Mouse (Mus musculus) liver, embryonic 13.5 days (tissue): ENCODE measurements around the gene Galr2. TPM values are rescaled to one million over a fixed set of nuclear protein-coding genes. Genes with fewer than 3 reads are reported as not detected.

Experiments used
- ATAC-seq: fragments of 200-750 bp; cut with Nextera tagmentation; 2 replicates; pipeline ENCODE4 v1.8.0; 2017; ENCODE audit warnings: low read depth, mild to moderate bottlenecking, moderate number of reproducible peaks, moderate library complexity
- DNase-seq: peaks from one replicate; pipeline ENCODE4 v3.0.0; 2022
- H3K27ac ChIP-seq: fragments of 300-500 bp; sonication (generic); 2 replicates; pipeline ENCODE4 v1.5.1; 2015; ENCODE audit warnings: moderate library complexity, mild to moderate bottlenecking, inconsistent platforms
- H3K27me3 ChIP-seq: fragments of 300-500 bp; sonication (generic); 2 replicates; pipeline ENCODE4 v1.6.1; 2015; ENCODE audit warnings: mild to moderate bottlenecking, inconsistent platforms
- H3K36me3 ChIP-seq: fragments of 300-500 bp; sonication (generic); 2 replicates; pipeline ENCODE4 v1.6.1; 2015; ENCODE audit warnings: mild to moderate bottlenecking, inconsistent platforms
- H3K4me1 ChIP-seq: fragments of 300-500 bp; sonication (generic); replicated peaks from 2 replicates; pipeline ENCODE4 v1.6.1; 2015; ENCODE audit warnings: inconsistent platforms
- H3K4me2 ChIP-seq: fragments of 300-500 bp; sonication (generic); 2 replicates; pipeline ENCODE4 v1.6.1; 2015; ENCODE audit warnings: inconsistent platforms, mild to moderate bottlenecking, moderate library complexity
- H3K4me3 ChIP-seq: fragments of 300-500 bp; sonication (generic); replicated peaks from 2 replicates; pipeline ENCODE4 v1.5.1; 2015; ENCODE audit warnings: mild to moderate bottlenecking, inconsistent platforms
- H3K9ac ChIP-seq: fragments of 300-500 bp; sonication (generic); 2 replicates; pipeline ENCODE4 v1.6.1; 2015; ENCODE audit warnings: mild to moderate bottlenecking, inconsistent platforms
- H3K9me3 ChIP-seq: fragments of 300-500 bp; sonication (generic); replicated peaks from 2 replicates; pipeline ENCODE4 v1.6.1; 2016; ENCODE audit warnings: inconsistent platforms
- WGBS: fragments of 180-500 bp; shearing (Covaris S2); methylation state at CpG from one replicate; pipeline ENCODE4 v1.1.7; 2015; ENCODE audit not compliant: insufficient replicate concordance; 5-methylcytosine and 5-hydroxymethylcytosine counted together
- polyA plus RNA-seq: library from polyadenylated mRNA; unstranded; fragments of >200 nt; fragmentation: Nextera tagmentation; extraction: Ambion mirVana; gene quantifications from 2 replicates; pipeline ENCODE4 v1.2.1, GENCODE M21; 2015

Galr2 gene
- polyA plus RNA-seq = 0.07 TPM in 1 of 2 replicates, not detected in the other

DNA sequence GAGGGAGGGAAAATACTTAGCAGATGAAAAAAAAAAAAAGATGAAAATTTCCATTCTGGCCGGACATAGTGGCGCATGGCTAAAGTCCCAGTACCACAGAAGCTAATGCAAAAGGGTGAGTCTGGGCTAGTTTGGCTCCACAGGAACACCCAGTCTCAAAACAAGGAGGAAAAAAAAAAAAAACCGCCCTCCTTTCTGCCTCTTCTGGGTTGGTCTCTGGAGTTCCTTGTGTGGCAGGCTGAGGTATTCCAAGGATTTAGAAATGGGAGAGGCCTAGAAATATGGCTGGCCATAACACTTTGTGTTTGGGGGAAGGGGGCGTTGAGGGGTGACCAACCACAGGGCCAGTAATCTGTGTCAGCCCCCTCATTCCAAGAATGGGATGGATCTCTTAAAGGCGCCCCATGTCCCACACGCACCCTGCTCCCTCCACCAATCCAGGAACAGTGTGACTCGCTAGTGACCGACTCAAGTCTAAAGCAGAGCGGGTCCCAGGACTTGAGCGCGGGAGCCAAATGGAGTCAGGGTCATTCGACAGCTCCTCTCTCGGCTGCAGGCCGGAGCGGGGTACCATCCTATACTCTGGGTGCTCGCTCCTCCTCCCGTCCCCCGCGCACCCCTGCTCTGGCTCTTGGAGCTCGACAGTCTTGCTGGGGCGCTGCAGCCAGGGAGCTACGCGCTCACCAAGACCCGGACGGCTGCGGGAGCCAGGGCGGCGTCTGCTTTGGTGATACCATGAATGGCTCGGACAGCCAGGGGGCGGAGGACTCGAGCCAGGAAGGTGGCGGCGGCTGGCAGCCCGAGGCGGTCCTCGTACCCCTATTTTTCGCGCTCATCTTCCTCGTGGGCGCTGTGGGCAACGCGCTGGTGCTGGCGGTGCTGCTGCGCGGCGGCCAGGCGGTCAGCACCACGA, at the start of gene Galr2:
TSS of gene Galr2 (plus strand) at position 189 of the 913 bp plus-strand sequence.
- Histone ChIP-seq H3K9ac (no peak within 1 kb of the TSS), H3K4me1 (peaks cover 9% of the 10 kb centered on the region), H3K4me2 (peak within 1 kb of the TSS; percentile 43), H3K9me3 (0 out of 2 replicates have a peak, but pooled peaks cover 4% of the 10 kb centered on the region), H3K4me3 (peak within 1 kb of the TSS; percentile 38), H3K36me3 (no peaks in the 10 kb centered on the region), H3K27ac (no peak within 1 kb of the TSS), H3K27me3 (peaks cover 70% of the 10 kb centered on the region)
- 8% methylated on average over 48 of the region's 48 CpGs for WGBS
- DNase-seq = no peak
- no peak for ATAC-seq

DNA sequence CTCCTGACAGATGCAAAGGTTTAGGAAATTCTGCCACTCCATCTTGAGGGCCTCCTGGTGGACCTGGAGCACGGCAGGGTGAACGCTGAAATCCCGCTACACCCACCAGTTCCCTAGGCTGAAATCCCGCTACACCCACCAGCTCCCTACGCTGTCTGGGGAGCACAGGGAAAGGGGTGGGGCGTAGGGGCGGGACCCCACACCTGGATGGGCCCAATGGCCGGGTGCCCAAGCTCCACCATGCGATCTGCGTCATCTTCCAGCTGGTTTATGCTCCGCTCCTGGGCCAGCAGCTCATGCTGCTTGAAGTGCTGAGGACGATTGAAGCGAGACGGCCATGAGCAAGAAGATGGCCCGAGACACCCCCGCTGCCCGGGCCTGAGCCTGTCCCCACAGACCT, 48.3 kb upstream of the Galr2 start:
- Histone ChIP-seq H3K4me3 (no peak overlapping the region), H3K36me3 (no peaks in the 10 kb centered on the region), H3K4me2 (no peak overlapping the region), H3K4me1 (peaks cover 8% of the 10 kb centered on the region), H3K27me3 (peaks cover 50% of the 10 kb centered on the region), H3K27ac (no peak overlapping the region), H3K9me3 (no peaks in the 10 kb centered on the region), H3K9ac (no peak overlapping the region)
- WGBS = 41% methylated on average over 17 of the region's 17 CpGs
- no peak for DNase-seq
- ATAC-seq = no peak

DNA sequence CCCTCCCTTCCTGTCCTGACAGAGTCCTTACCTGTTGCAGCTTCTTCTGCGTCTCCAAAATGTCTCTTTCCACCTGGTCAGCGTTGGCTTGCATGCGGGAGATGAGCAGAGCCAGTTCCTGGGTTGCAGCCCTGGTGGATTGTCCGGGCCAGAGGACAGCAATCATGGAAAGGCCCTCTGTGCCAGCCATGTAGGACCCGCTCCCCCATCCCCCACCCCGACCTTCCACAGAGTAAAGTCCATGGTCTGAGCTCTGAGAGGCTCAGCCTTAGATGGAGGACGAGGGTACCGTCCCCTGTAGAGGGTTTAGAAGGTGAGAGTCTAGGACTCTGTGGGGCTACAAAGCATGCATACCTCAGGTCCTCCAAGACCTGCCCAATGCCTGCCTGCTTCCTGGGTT, 45.8 kb upstream of the Galr2 start:
- H3K9ac ChIP-seq = no peak overlapping the region
- 71% methylated on average over 8 of the region's 8 CpGs for WGBS
- peaks cover 64% of the 10 kb centered on the region for H3K27me3 ChIP-seq

DNA sequence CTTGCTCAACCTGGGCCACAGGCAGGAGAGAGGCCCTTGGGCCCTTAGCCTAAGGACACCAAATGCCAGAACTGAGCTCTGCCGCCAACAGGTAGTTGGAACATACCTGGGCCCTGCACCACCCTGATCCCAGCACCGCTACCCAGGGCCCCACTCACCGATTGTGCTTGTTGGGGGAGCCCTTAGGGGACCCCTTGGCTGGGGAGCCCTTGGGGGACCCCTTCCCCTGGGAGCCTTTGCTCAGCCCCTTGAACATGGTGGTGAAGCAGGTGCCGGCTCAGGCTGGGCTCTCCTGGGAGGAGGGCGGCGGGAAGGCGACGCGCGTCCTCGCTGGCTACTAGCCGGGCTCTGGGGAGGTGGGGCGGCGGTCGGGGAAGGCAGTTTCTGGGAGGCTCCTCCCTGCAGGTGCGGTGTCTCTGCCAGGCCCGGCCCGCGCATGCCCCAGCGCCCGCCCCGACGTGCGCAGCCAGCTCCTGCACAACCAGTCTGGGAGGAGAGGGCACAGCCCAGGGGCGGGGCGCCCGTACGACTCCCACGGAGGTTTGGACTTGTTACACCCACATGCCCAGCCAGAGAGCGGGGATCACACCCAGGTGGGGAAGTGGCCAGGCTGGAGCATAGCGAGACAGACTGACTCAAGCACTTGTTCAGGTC, 42.9 kb upstream of the Galr2 start, which contains the start of gene Evpl:
TSS of gene Evpl (minus strand) at position 336 of the 654 bp plus-strand sequence.
- Histone ChIP-seq H3K9me3 (no peaks in the 10 kb centered on the region), H3K27ac (no peak within 1 kb of the TSS), H3K9ac (no peak within 1 kb of the TSS), H3K4me2 (peak within 1 kb of the TSS; percentile 49), H3K36me3 (no peaks in the 10 kb centered on the region), H3K27me3 (peaks cover 53% of the 10 kb centered on the region), H3K4me1 (peaks cover 24% of the 10 kb centered on the region), H3K4me3 (peak within 1 kb of the TSS; percentile 25)
- WGBS = 22% methylated on average over 31 of the region's 31 CpGs
- DNase-seq (peak; percentile 26), ATAC-seq (peak; percentile 66)

More for the DNA sequence above, 45.8 kb upstream of the Galr2 start:
- DNase-seq (no peak), ATAC-seq (no peak)
- Histone ChIP-seq H3K4me2 (no peak overlapping the region), H3K4me1 (peaks cover 18% of the 10 kb centered on the region), H3K9me3 (no peaks in the 10 kb centered on the region), H3K4me3 (no peak overlapping the region), H3K36me3 (no peaks in the 10 kb centered on the region), H3K27ac (no peak overlapping the region)

DNA sequence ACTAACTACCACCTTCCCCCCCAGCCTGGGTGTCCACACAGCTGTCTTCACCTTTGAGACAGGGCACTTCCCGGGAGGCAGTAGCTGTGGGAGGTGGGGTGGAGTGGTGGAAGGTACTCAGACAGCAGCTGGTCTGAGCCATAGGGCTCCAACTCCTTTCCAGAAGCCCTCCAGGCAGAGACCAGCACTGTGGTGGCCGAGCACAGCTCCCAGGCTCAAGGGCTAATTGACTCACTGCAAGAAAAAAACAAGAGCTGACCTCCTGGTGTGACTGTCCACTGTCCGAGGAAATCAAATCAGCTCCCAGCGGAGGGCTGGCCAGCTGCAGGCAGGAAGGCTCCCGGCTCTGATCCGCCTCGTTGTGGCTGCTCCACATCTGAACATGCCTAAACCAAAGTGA, 40.9 kb upstream of the Galr2 start:
- WGBS = 62% methylated on average over 7 of the region's 7 CpGs
- no peak overlapping the region for H3K27ac ChIP-seq
- no peak overlapping the region for H3K9ac ChIP-seq
- H3K4me1 ChIP-seq = peaks cover 23% of the 10 kb centered on the region
- DNase-seq (no peak), ATAC-seq (no peak)
- H3K9me3 ChIP-seq = no peaks in the 10 kb centered on the region
- no peak overlapping the region for H3K4me2 ChIP-seq
- H3K36me3 ChIP-seq = peaks cover 17% of the 10 kb centered on the region
- H3K27me3 ChIP-seq = peaks cover 36% of the 10 kb centered on the region
- H3K4me3 ChIP-seq = no peak overlapping the region

DNA sequence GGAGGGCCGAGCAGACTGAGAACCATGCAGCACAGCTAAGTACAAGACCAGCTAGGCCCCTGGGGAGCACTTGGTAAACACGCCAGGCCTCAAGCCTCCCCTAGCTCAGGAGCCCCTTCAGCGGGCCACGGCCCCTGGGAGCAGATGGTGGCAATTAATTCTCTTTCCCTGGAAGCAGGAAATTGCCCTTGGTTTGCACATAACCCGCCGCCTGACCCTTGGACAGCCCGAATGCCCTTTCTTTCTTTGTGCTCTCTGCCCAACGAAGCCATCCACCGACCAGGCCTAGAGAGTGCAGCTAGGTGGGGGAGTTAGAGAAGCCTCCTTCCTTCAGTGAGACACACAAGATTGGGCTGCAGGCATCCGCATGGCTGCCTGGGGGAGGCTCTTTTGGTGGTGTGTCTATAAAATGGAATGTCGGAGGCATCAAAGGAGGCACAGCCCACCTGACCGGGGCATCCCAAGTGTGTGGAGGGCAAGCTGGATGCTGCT, 38.9 kb upstream of the Galr2 start:
- no peak for ATAC-seq

DNA sequence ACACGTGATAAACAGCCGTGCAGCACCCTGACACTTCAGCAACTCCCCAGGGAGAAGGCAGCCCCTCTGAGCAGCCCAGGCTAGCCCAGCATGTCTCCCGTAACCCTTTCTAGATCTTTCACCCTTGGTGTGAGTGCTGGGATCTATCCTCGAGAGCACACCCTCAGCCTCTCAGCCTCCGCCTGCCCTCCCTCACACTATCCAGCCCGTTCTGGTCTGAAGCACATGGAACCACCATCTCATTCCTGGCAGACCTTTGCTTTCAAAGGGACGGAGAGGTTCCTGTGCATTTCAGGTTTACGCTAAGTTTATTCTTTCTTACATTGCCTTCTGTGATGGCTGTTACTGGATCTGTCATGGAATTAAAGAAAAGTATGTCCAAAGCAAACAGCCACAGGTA, 36.2 kb upstream of the Galr2 start:
- Histone ChIP-seq H3K9me3 (no peaks in the 10 kb centered on the region), H3K4me3 (no peak overlapping the region), H3K27me3 (0 out of 2 replicates have a peak, but pooled peaks cover 4% of the 10 kb centered on the region), H3K9ac (no peak overlapping the region), H3K4me2 (no peak overlapping the region), H3K27ac (no peak overlapping the region), H3K4me1 (peaks cover 6% of the 10 kb centered on the region; the same call in 1 of the 2 replicates), H3K36me3 (peaks cover 65% of the 10 kb centered on the region)
- ATAC-seq (no peak), DNase-seq (no peak)
- WGBS = 85% methylated on average over 8 of the region's 8 CpGs

More for the DNA sequence above, 38.9 kb upstream of the Galr2 start:
- H3K27me3 ChIP-seq = peaks cover 27% of the 10 kb centered on the region
- H3K36me3 ChIP-seq = peaks cover 37% of the 10 kb centered on the region
- WGBS = 63% methylated on average over 12 of the region's 12 CpGs
- peaks cover 17% of the 10 kb centered on the region for H3K4me1 ChIP-seq
- DNase-seq = no peak
- H3K9me3 ChIP-seq = no peaks in the 10 kb centered on the region
- H3K9ac ChIP-seq = no peak overlapping the region
- H3K27ac ChIP-seq = no peak overlapping the region
- H3K4me2 ChIP-seq = no peak overlapping the region
- no peak overlapping the region for H3K4me3 ChIP-seq

DNA sequence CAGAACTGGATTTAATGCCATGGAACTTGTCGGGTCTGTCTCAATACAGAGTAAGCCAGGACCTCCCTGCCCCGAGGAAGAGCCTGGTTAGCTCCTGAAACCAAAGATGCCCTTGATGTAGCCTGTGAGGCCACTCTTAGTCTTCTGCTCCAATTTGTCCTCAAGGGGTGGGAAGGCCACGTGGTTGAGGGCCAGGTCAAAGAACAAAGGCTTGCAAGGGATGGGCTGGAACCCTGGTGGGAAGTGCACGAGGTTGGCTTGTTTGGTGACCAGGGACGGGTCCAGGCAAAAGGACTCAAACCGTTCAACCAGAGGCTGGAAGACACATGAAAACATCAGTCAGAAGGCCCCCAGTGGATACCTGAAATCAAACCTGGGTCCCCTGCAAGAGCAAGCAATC, 35.1 kb upstream of the Galr2 start:
- Histone ChIP-seq H3K27ac (no peak overlapping the region), H3K4me3 (no peak overlapping the region), H3K27me3 (no peaks in the 10 kb centered on the region), H3K4me1 (peaks cover 6% of the 10 kb centered on the region; the same call in 1 of the 2 replicates), H3K4me2 (no peak overlapping the region), H3K9me3 (no peaks in the 10 kb centered on the region), H3K36me3 (peaks cover 75% of the 10 kb centered on the region), H3K9ac (no peak overlapping the region)
- ATAC-seq = no peak
- DNase-seq = no peak
- 80% methylated on average over 6 of the region's 6 CpGs for WGBS

DNA sequence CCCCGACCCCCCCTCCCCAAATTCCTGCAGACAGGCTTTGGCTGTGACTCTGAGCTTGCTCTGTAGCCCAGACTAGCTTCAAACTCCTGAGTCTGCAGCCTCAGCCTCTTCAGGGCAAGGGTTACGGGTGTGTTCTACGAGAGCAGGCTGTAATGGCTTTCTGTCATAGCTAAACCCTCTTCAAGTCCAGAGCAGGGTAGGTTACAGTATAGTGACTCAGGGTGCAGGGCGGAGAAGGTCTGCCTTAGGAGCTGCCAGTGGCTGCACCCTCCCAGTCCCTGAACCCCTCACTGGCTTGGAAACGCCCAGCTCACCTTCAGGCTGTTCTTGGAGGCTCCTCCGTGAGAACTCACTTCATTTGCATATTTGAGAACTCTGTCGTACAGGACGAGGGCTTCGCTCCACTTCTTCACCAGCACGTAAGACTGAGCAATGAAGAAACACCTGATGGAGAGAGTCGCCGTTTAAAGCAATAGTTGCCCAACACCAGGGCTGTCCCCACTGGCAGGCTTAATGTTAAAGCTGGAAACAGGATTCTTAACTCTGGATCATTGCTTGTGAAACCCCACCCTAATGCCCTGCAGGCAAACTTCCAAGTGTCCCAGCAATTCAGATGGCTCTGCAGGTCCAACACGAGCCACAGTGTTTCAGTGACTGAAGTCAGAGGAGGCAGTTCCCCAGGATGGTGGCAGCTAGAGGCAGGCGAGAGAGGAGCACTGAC, 33.1 kb upstream of the Galr2 start:
- Histone ChIP-seq H3K9me3 (no peaks in the 10 kb centered on the region), H3K4me3 (no peak overlapping the region), H3K4me1 (no peaks in the 10 kb centered on the region), H3K36me3 (peaks cover 95% of the 10 kb centered on the region), H3K4me2 (no peak overlapping the region), H3K9ac (no peak overlapping the region), H3K27me3 (no peaks in the 10 kb centered on the region), H3K27ac (no peak overlapping the region)
- 78% methylated on average over 14 of the region's 14 CpGs for WGBS
- DNase-seq = no peak
- ATAC-seq = no peak

DNA sequence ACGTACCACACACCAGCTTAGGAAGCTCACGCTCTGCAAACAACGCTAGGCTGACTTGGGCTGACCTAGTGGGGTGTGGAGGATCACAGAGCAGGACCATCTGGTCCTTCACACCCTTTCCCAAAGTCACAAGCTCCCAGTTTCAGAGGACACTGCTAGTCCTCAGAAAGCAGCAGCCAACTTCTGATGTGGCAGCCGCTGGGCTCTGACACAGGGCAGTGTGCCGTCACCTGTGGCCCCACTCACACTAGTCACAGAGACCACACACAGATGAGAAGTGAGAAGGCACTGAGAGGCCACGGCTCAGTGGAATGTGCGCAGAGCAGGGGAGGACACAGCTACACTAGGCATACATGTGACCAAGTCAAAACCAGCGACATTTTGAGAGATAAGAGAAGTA, 29.8 kb upstream of the Galr2 start:
- Histone ChIP-seq H3K36me3 (peaks cover 97% of the 10 kb centered on the region), H3K9me3 (no peaks in the 10 kb centered on the region), H3K4me3 (no peak overlapping the region), H3K9ac (no peak overlapping the region), H3K4me1 (peaks cover 11% of the 10 kb centered on the region), H3K4me2 (no peak overlapping the region), H3K27me3 (no peaks in the 10 kb centered on the region), H3K27ac (no peak overlapping the region)
- ATAC-seq = no peak
- WGBS = 87% methylated on average over 8 of the region's 8 CpGs
- DNase-seq = no peak
